Comparison of ENCODE assay signal across 8 mouse cellular contexts in genomic region chr1:191394126-191394525, GRCm38 (mm10). TPM values are rescaled to one million over a fixed set of nuclear protein-coding genes. Genes with fewer than 3 reads are reported as not detected.
DNase-seq lines count a peak whose midpoint lies in the region; ATAC-seq and TF ChIP-seq lines count a peak whose summit lies in the region.

No protein-coding gene starts in this region.

- TF ChIP-seq POLR2A in MEL (IDR thresholded peaks at IDR 0.05; ENCODE audit: control insufficient read depth in 1 of 2, insufficient read depth in 1 of 2, low read depth in 1 of 2, low read length in 2 of 2, poor library complexity in 1 of 2), result no peak

- H3K9me3 ChIP-seq in hindbrain, embryonic 14.5 days (ENCODE audit: control insufficient read depth, low read length), result no peaks in the 10 kb centered on the region
- H3K9me3 ChIP-seq in hindbrain, embryonic 10.5 days, result no peaks in the 10 kb centered on the region
- no peaks in the 10 kb centered on the region for H3K9me3 ChIP-seq in MEL (replicated peaks; ENCODE audit: insufficient read depth, low read length)
- H3K9me3 ChIP-seq in heart, embryonic 14.5 days (ENCODE audit: control insufficient read depth, low read length), result no peaks in the 10 kb centered on the region
- H3K9me3 ChIP-seq in lung, embryonic 14.5 days (ENCODE audit: low read depth, low read length), result no peaks in the 10 kb centered on the region

- peak overlapping the region; percentile 61 for H3K4me2 ChIP-seq in hindbrain, embryonic 14.5 days (replicated peaks)
- peak overlapping the region; percentile 74 for H3K4me2 ChIP-seq in heart, embryonic 14.5 days (ENCODE audit: low read length)
- H3K4me2 ChIP-seq in lung, embryonic 14.5 days, result peak overlapping the region; percentile 62

- no peak for TF ChIP-seq EP300 in MEL (IDR thresholded peaks at IDR 0.05; ENCODE audit: low read depth in 1 of 2, low read length in 2 of 2)

- no peak overlapping the region for H3K27ac ChIP-seq in hindbrain, embryonic 14.5 days
- H3K27ac ChIP-seq in hindbrain, embryonic 10.5 days, result no peak overlapping the region
- no peak overlapping the region for H3K27ac ChIP-seq in MEL (ENCODE audit: control insufficient read depth, low read depth, low read length)
- no peak overlapping the region for H3K27ac ChIP-seq in heart, embryonic 14.5 days (replicated peaks in 1 of 2; ENCODE audit: control insufficient read depth in 1 of 2, insufficient read depth in 1 of 2, low read depth in 2 of 2, low read length in 2 of 2)
- no peak overlapping the region for H3K27ac ChIP-seq in lung, embryonic 14.5 days (ENCODE audit: low read depth)

- ATAC-seq in hindbrain, embryonic 14.5 days (ENCODE audit: low FRiP score), result no peak
- no peak for ATAC-seq in heart, embryonic 14.5 days (ENCODE audit: insufficient number of reproducible peaks, insufficient read depth, low FRiP score, low read depth)
- no peak for ATAC-seq in lung, embryonic 14.5 days (ENCODE audit: insufficient read depth)

- peaks cover 53% of the 10 kb centered on the region for H3K79me2 ChIP-seq in MEL (ENCODE audit: control insufficient read depth, insufficient read depth, low read length, poor library complexity)

- no peak for TF ChIP-seq RAD21 in MEL (IDR thresholded peaks at IDR 0.05; ENCODE audit: low read depth, low read length)

- H3K4me3 ChIP-seq in hindbrain, embryonic 14.5 days (replicated peaks; ENCODE audit: low read length), result no peak overlapping the region
- no peak overlapping the region for H3K4me3 ChIP-seq in hindbrain, embryonic 10.5 days
- H3K4me3 ChIP-seq in MEL (ENCODE audit: control insufficient read depth in 1 of 2, insufficient read depth in 1 of 2, low read depth in 2 of 2, low read length in 2 of 2), result peak overlapping the region; percentile 14 to 95; a peak in 3 of 4 replicates
- H3K4me3 ChIP-seq in heart, embryonic 14.5 days (ENCODE audit: control insufficient read depth in 1 of 2, insufficient read depth in 1 of 2, low read depth in 1 of 2, low read length in 2 of 2), result peak overlapping the region in 1 of 2 experiments; percentile 93; a peak in 3 of 4 replicates
- peak overlapping the region; percentile 76 for H3K4me3 ChIP-seq in lung, embryonic 14.5 days (ENCODE audit: low read depth, low read length)

- no peaks in the 10 kb centered on the region for H3K36me3 ChIP-seq in hindbrain, embryonic 14.5 days (replicated peaks; ENCODE audit: control insufficient read depth, insufficient read depth)
- H3K36me3 ChIP-seq in hindbrain, embryonic 10.5 days, result no peaks in the 10 kb centered on the region
- peaks cover 0 to 20% of the 10 kb centered on the region in 2 experiments; a peak in 2 of 4 replicates for H3K36me3 ChIP-seq in MEL (ENCODE audit: control insufficient read depth in 1 of 2, insufficient read depth in 2 of 2, low read length in 2 of 2)
- no peaks in the 10 kb centered on the region for H3K36me3 ChIP-seq in heart, embryonic 14.5 days (ENCODE audit: control insufficient read depth, insufficient read depth, low read length)
- H3K36me3 ChIP-seq in lung, embryonic 14.5 days (ENCODE audit: insufficient read depth), result no peaks in the 10 kb centered on the region

- no peak for TF ChIP-seq CTCF in MEL (IDR thresholded peaks at IDR 0.05 in 2 of 3, conservative IDR thresholded peaks at IDR 0.05 in 1 of 3; ENCODE audit: control insufficient read depth in 1 of 3, insufficient read depth in 1 of 3, low read depth in 2 of 3, low read length in 3 of 3, poor library complexity in 1 of 3, severe bottlenecking in 1 of 3)
- no peak for TF ChIP-seq CTCF in lung, embryonic 14.5 days (IDR thresholded peaks at IDR 0.05; ENCODE audit: low read depth)

- WGBS in hindbrain, embryonic 14.5 days, result 74% methylated on average over 2 of the region's 2 CpGs
- 73% methylated on average over 2 of the region's 2 CpGs for WGBS in hindbrain, embryonic 10.5 days
- 13% methylated on average over 2 of the region's 2 CpGs for WGBS in heart, embryonic 14.5 days
- 43% methylated on average over 2 of the region's 2 CpGs for WGBS in lung, embryonic 14.5 days

- no peak for DNase-seq in hindbrain, embryonic 14.5 days (ENCODE audit: low spot score)
- DNase-seq in hindbrain, embryonic 10.5 days (ENCODE audit: low spot score), result no peak
- peak; percentile 70 for DNase-seq in MEL (ENCODE audit: low read depth, low spot score)
- DNase-seq in lung, embryonic 14.5 days, result peak; percentile 56
- no peak for DNase-seq in urinary bladder, adult 18-20 months (ENCODE audit: low spot score in 2 of 2)
- DNase-seq in B cell, adult 2 months, result no peak
- DNase-seq in left cerebral cortex, adult 9 months (ENCODE audit: low spot score in 2 of 2), result no peak

- H3K9ac ChIP-seq in hindbrain, embryonic 14.5 days, result no peak overlapping the region
- peak overlapping the region; percentile 27; the same call in 1 of the 2 replicates for H3K9ac ChIP-seq in MEL (ENCODE audit: control insufficient read depth, low read depth, low read length, poor library complexity, severe bottlenecking)
- H3K9ac ChIP-seq in heart, embryonic 14.5 days (ENCODE audit: low read length), result peak overlapping the region; percentile 97
- peak overlapping the region; percentile 26; the same call in 1 of the 2 replicates for H3K9ac ChIP-seq in lung, embryonic 14.5 days

- no peaks in the 10 kb centered on the region for H3K27me3 ChIP-seq in hindbrain, embryonic 14.5 days (ENCODE audit: control insufficient read depth, insufficient read depth, low read length)
- H3K27me3 ChIP-seq in hindbrain, embryonic 10.5 days (ENCODE audit: insufficient read depth, poor library complexity, severe bottlenecking), result no peaks in the 10 kb centered on the region
- no peaks in the 10 kb centered on the region for H3K27me3 ChIP-seq in MEL (ENCODE audit: control insufficient read depth in 1 of 2, insufficient read depth in 2 of 2, low read length in 2 of 2)
- H3K27me3 ChIP-seq in heart, embryonic 14.5 days (ENCODE audit: control insufficient read depth, insufficient read depth, low read length), result no peaks in the 10 kb centered on the region
- no peaks in the 10 kb centered on the region for H3K27me3 ChIP-seq in lung, embryonic 14.5 days (ENCODE audit: insufficient read depth, low read length)

- H3K4me1 ChIP-seq in hindbrain, embryonic 14.5 days (replicated peaks; ENCODE audit: control insufficient read depth, insufficient read depth, low read length), result peaks cover 5% of the 10 kb centered on the region; the same call in 1 of the 2 replicates
- peaks cover 14% of the 10 kb centered on the region for H3K4me1 ChIP-seq in hindbrain, embryonic 10.5 days (replicated peaks)
- peaks cover 0 to 6% of the 10 kb centered on the region in 2 experiments; a peak in 2 of 4 replicates for H3K4me1 ChIP-seq in MEL (ENCODE audit: control insufficient read depth in 1 of 2, insufficient read depth in 2 of 2, low read length in 2 of 2)
- H3K4me1 ChIP-seq in heart, embryonic 14.5 days (ENCODE audit: control insufficient read depth in 2 of 2, insufficient read depth in 2 of 2, low read length in 2 of 2), result peaks cover 2 to 31% of the 10 kb centered on the region in 2 experiments; a peak in 3 of 4 replicates
- peaks cover 6% of the 10 kb centered on the region for H3K4me1 ChIP-seq in lung, embryonic 14.5 days (ENCODE audit: insufficient read depth)

TF ChIP-seq in MEL, 35 proteins besides CTCF, POLR2A, EP300 and RAD21:
- TF ChIP-seq MYC (IDR thresholded peaks at IDR 0.05; ENCODE audit: low read depth, low read length), result no peak
- peak; percentile 53 for TF ChIP-seq MXI1 (IDR thresholded peaks at IDR 0.05; ENCODE audit: low read depth, low read length)
- TF ChIP-seq MAFK (IDR thresholded peaks at IDR 0.05; ENCODE audit: borderline replicate concordance, low read depth, low read length), result no peak
- TF ChIP-seq E2F4 (IDR thresholded peaks at IDR 0.05; ENCODE audit: borderline replicate concordance, low read depth, low read length), result no peak
- TF ChIP-seq KAT2A (conservative IDR thresholded peaks at IDR 0.05; ENCODE audit: low read depth, low read length), result no peak
- TF ChIP-seq POLR2AphosphoS2 (IDR thresholded peaks at IDR 0.05; ENCODE audit: low read length), result no peak
- peak; percentile 53 for TF ChIP-seq SIN3A (IDR thresholded peaks at IDR 0.05; ENCODE audit: low read length)

RNA-seq across cellular contexts. Expression of gene Ppp2r5a, which starts 8.9 kb away (rescaled TPM):
- polyA plus RNA-seq in hindbrain, embryonic 14.5 days (2014; fragmentation: Nextera tagmentation; extraction: Ambion mirVana), result 12.6 and 14.4 TPM in 2 replicates
- 8.0 and 12.4 TPM in 2 replicates for polyA plus RNA-seq in hindbrain, embryonic 10.5 days (2016; fragmentation: Nextera tagmentation; extraction: Ambion mirVana)
- total RNA-seq in MEL (2012; rRNA removed), result 46.6 and 55.7 TPM in 2 replicates
- 10 to 100 TPM in 1 of 2 experiments, not detected in 1; 48.6 TPM for polyA plus RNA-seq in MEL (2012; ENCODE audit: insufficient read depth in 1 of 2, insufficient read length in 2 of 2, low read depth in 1 of 2, low replicate concordance in 2 of 2, missing spikeins in 1 of 2)
- polyA plus RNA-seq in heart, embryonic 14.5 days (2014; fragmentation: Nextera tagmentation; extraction: Ambion mirVana), result 55.0 and 62.4 TPM in 2 replicates
- 40.8 and 42.7 TPM in 2 replicates for polyA plus RNA-seq in lung, embryonic 14.5 days (2014; fragmentation: Nextera tagmentation; extraction: Ambion mirVana)

Comparison
In these comparisons a context has a peak if more than half of its experiments do, and no peak if none do; other contexts are left out.
1. DNase-seq: peak in MEL (single experiment) and lung, embryonic 14.5 days (single experiment); none in hindbrain, embryonic 14.5 days (single experiment), hindbrain, embryonic 10.5 days (single experiment), urinary bladder, adult 18-20 months (0 of 2), B cell, adult 2 months (0 of 2) and left cerebral cortex, adult 9 months (0 of 2).
2. H3K4me3 ChIP-seq: peak in MEL (2 of 2) and lung, embryonic 14.5 days (single experiment); none in hindbrain, embryonic 14.5 days (single experiment) and hindbrain, embryonic 10.5 days (single experiment).
3. Peak in every context shown above with its lines, with median percentiles within 50 percentile points of each other: H3K4me2 ChIP-seq.